Mouse (Mus musculus) adrenal gland, postnatal 10 days (tissue): ENCODE results near the gene Cpa5. TPM values are rescaled to one million over a fixed set of nuclear protein-coding genes. Genes with fewer than 3 reads are reported as not detected.

ENCODE experiments used
- DNase-seq: peaks from one replicate; pipeline ENCODE4 v3.0.0; 2021; ENCODE audit warnings: mixed read lengths
- total RNA-seq, 2 experiments: library from RNA; stranded (reverse); gene quantifications; 2 replicates each; pipeline ENCODE4 v1.2.3; 2021

Cpa5 gene
- total RNA-seq, 2 experiments from 2014 or later = not detected

GRCm38 (mm10) chr6:30644462-30644861, 33.7 kb downstream of the Cpa5 start:
- DNase-seq = no peak

GRCm38 (mm10) chr6:30645379-30645778, 34.6 kb downstream of the Cpa5 start:
- DNase-seq = no peak

DNA sequence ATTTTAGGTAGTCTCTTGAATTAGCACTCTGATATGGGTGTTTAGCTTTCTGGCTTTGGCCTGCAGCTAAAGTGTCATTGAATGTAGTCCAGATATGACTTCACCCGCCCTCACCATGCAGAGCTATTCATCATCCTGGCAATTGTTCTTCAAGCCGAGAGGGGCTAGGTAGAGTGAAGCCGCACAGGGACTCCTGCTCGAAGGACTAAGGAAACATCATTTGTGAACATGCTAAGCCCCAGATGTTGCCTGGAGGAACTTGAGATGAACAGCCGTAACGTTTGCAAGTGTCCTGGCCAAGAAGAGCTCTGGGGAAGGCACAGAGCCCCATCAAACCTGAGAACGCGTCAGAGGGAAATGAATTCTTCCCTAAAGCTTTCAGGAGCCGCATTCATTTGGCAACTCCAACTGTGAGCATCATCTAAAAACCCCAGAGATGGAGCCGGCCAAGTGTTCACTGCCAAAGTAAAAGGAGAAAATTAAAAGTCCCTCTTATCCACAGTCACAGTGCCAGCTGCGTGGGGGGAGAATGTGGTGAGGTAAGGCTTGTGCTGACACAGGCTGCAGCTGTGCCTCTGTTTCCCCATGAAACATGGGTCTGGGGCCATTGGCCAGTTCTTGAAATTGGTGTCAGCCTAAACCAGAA, 39.0 kb downstream of the Cpa5 start:
- DNase-seq = peak; percentile 27

DNA sequence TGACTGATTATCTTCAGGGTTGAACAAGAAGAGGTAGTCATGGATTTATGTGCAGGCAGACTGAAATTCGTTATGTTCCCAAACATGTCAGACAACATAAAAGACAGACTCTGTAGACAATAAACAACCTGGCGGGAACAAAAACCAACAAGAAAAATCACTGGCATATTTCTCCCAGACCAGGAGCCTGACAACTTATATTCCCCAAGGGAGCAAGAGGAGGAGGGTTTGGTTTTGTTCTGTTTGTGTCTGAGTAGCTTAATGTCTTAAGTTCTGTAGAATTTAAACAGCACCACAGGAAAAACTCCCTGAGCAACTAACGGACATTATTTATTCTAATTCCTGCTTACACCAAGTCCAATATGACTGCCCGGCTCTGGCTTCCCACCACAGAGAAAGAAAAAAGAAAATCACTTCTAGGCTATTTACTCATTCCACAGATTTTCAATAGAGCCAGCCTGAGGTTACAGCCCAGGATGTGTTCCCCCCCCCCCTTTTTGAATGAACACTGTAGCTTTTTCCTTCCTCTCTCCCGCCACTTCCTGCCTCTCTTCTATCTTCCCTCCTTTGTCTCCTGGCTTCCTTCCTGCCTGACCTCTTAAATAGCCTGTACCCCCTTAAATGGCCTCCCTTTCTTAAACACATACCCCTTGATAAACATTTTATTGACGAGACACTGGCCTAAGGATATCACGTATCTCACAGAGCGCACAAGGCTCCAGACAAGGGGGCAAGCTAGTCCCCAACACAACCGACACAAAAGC, 41.8 kb downstream of the Cpa5 start:
- no peak for DNase-seq

DNA sequence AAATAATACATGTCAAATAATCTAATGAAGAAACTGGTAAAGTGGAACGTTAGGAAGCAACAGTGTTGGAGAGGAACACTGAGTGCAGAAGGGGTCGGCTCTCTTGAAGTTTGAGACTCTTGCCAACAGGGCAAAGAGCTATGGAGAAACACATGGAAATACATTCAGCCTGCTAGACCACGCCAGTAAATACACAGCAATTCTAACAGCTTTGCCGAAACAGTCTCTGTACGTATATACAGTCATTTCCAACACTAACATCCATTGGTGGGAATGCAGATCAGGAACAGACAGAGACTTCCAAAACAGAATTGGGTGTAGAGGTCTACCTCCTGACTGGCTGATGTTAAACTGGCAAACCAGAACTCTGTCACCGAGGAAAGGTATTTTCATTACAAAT, 42.7 kb downstream of the Cpa5 start:
- DNase-seq = no peak

DNA sequence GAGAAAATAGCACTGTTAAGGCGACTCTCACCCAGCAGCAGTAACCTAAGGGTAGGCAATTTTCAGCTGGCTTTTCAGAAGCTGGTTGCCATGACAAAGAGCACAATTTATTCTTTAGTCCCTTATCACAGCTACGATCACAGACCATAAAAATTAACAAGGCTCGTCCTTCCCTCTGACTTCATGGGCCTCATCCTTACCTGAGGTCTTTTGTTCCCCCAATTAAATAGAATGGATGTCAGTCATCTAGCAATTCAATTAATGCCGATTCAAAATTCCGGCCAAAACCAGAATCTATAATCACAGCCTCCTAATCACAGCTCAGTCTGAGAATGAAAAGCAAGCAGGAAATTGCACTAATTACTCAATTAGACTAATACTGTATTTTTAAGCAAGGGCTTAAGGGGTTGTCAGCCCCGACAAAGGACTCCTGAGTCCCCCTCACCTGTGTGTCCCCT, 43.6 kb downstream of the Cpa5 start:
- DNase-seq = no peak

GRCm38 (mm10) chr6:30654932-30655331, 44.1 kb downstream of the Cpa5 start:
- no peak for DNase-seq

- no peak for DNase-seq
These were observed 46.5 kb downstream of the Cpa5 start for GRCm38 (mm10) chr6:30657279-30657678.

DNA sequence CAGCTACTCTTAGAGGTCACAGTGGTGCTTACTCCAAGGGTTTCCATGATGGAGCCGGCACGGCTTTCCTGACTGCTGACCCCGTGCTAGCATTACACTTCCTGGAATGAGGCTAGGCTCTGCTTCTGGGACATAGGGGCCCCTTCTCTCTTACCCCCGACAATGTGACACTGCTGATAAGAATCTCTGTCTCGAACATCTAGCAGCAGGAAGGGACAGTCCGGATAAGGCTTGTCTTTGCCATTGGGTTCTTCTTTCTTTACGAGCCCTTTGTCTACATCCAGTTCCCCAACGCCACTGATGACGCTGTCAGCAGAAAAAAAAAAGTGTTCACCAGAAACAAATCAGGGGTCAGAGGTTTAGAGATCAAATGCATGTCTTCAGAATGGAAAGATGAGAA, 47.8 kb downstream of the Cpa5 start:
- DNase-seq = no peak

- no peak for DNase-seq
These were observed 54.0 kb downstream of the Cpa5 start for GRCm38 (mm10) chr6:30664776-30665175.

DNA sequence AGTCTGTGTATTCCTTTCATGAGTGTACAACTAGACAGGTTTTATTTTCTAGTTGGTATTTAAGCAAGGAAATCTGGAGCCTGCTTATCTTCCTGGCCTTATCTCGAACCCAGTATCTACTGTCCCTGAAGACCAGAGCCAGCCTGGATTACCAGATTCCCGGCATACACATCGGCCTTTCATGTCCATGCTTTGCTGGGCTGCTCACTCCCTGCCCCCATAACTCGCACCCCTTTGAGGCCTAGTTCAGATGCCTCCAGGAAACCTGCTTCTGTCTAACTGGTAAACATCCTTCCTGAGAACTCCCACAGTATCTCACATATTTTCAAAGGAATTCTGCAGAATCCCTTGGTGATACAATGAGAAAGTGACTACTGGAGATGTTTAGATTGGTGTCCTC, 54.5 kb downstream of the Cpa5 start:
- DNase-seq = no peak

DNA sequence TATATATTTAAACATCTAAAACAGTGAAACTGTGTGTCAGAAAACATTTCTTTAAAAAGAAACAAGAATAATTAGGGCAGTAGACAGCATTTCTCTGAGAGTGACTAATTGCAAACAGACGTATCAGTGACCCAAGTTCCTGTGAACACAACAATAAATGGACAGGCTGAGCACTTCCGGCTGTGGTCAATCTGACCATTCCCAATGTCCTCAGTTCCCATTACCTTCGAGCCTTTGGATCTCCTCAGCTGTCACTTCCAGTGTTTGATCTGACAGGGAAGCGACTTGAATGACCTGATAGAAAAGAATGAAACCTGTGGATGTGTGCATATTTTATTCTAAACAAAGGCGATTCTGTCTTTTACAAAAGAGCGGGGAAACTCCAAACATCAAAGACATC, 55.2 kb downstream of the Cpa5 start:
- no peak for DNase-seq

- DNase-seq = no peak
These were observed 56.8 kb downstream of the Cpa5 start for GRCm38 (mm10) chr6:30667585-30667984.

GRCm38 (mm10) chr6:30671696-30672095, 60.9 kb downstream of the Cpa5 start:
- no peak for DNase-seq

GRCm38 (mm10) chr6:30673764-30674561, 63.2 kb downstream of the Cpa5 start:
- peak; percentile 67 for DNase-seq

DNA sequence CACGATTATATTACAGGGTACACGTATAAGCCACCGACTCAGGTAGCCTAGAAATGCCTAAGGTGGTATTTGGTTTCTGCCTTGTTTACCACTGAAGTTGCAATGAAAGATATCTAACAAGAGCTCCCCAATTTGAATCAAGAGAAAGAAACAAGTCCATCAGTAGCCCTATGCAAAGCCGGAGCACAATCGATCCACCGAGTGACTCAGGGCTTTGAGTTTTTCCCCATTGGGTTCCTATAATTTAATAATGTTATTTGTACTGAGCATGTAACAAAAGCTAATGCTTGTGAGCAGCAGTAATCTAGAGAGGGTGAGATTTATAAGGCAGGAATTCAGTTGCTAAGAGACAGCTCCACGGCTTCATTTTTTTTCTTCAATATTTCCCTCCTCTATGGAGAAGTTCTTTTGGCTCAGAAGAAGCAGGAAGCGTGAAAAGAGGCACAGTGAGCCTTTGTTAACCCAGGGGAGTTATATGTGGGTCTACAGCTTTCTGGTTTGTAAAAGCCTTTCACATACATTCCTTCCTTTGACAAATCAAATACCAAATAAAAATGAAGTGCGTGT, 64.0 kb downstream of the Cpa5 start:
- DNase-seq = peak; percentile 34

DNA sequence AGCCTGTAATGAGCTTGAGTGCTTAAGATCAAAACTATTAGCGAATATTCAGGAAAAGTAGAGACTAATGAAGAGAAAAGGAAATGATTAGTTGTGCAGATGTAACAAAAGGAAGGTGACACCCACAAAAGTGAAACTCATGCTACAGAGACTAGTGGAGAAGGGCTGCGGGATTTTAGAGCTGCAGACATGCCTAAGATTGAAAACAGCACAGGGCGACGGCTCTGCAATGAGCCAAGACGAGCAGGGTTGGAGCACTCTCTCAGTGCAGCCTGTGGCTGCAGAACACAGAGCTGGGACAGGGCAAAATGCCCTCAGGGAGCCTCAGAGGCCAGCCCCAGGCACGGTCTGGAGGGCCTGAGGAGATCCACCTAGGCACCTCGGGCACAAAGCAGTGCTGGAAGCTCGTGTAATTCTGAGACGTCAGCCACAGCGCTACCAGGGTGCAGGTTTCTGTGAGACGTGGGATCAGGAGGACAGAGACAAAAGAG, 64.5 kb downstream of the Cpa5 start:
- peak; percentile 57 for DNase-seq

- no peak for DNase-seq
These were observed 65.7 kb downstream of the Cpa5 start for GRCm38 (mm10) chr6:30676506-30676905.

DNA sequence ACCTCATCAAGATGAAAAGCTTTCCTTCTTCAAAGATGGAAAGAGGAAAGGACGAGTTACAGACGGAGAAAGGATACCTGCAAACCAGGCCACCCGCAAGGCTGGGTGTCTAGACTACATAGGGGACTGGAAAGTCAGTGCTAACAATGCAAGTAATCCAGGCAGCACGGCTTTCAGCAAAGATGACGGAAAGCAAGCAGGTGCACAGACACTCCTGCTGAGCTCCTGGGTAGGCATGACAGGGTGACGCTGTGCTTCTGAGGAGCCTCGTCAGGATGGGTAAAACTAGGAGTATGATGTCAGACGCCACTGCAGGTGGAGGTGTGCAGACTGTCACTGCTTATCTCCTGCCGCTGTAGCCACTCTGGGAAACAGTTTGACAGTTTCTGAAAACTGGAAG, 66.8 kb downstream of the Cpa5 start:
- no peak for DNase-seq

- DNase-seq = no peak
These were observed 67.7 kb downstream of the Cpa5 start for GRCm38 (mm10) chr6:30678482-30678881.

DNA sequence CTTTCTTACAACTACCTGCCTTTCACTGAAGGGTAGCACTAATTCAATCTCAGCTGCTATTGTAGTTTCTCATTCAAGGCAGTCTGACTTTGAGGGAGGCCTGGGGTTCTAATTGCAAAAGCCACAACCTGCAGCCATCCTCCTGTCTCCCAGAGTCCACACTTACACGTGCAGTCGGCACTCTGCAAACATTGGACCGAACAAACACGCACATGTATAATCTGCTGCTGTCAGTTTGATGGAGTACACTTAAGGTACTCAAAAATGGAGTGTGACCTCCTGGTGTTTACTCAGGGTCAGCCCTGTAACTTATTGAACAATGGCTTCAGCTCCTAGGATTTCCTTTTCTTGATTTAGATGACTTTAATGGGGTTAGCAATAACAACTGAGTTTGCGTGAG, 68.8 kb downstream of the Cpa5 start:
- DNase-seq = no peak

DNA sequence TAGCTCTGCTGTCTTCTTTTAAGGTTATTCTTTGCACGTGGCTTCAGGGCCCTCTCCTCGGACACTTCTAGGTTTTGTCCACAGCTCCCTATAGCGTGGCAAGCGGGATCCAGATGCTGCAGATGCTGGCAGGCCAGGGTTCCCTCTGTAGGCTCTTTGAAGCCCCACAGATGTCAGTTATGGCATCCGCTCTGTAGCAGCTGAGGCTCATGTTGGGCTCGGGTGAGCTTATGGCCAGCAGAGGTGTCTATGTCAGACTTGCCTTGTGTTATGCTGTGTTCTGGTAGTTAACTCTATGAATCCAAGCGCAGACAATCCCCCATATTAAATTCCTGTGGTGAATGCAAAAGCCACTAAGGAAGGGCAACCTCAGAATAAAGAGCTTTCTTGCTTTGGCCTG, 69.6 kb downstream of the Cpa5 start:
- DNase-seq = no peak
